Mouse (Mus musculus) heart, adult 10 weeks (tissue): Measurements from ENCODE around the gene Siglecf. TPM values are rescaled to one million over a fixed set of nuclear protein-coding genes. Genes with fewer than 3 reads are reported as not detected.

ENCODE experiments used
- polyA plus RNA-seq: library from polyadenylated mRNA; stranded (reverse); fragments of 350-450 nt; fragmentation: Illumina TruSeq; extraction: RNeasy Lipid Tissue Mini Kit (QIAGEN cat#74804); gene quantifications from one replicate; pipeline ENCODE4 v1.2.3, GENCODE M21; 2014; ENCODE audit warnings: low read depth, low replicate concordance

Gene Siglecf
- polyA plus RNA-seq, result not detected

GRCm38 (mm10) chr7:43351154-43351553 lies at the start of gene Siglecf:
Gene Siglecf (plus strand): TSS chr7:43351341.

GRCm38 (mm10) chr7:43313013-43313428 lies 38.1 kb upstream of the Siglecf start, which contains the start of gene Zfp715:
Gene Zfp715 (minus strand): TSS chr7:43313294.

GRCm38 (mm10) chr7:43408131-43408553 lies 57.0 kb downstream of the Siglecf start, which contains the start of gene Siglecg:
Gene Siglecg (plus strand): TSS chr7:43408204.

Other genes with a start within 250 kb of the Siglecf start
- gene Zfp936, start 237.1 kb upstream of the Siglecf start, polyA plus RNA-seq, result not detected
- gene Zfp715, start 38.0 kb upstream of the Siglecf start, polyA plus RNA-seq, result 25.7 TPM
- gene Siglecg, start 56.9 kb downstream of the Siglecf start, polyA plus RNA-seq, result 0.42 TPM
- gene Lim2, start 76.3 kb downstream of the Siglecf start, polyA plus RNA-seq, result not detected
- not detected for gene Nkg7, start 85.7 kb downstream of the Siglecf start, polyA plus RNA-seq
- not detected for gene Cldnd2, start 89.4 kb downstream of the Siglecf start, polyA plus RNA-seq
- gene Etfb, start 92.7 kb downstream of the Siglecf start, polyA plus RNA-seq, result 1,679 TPM
- not detected for gene Gm45233, start 92.8 kb downstream of the Siglecf start, polyA plus RNA-seq
- 2.5 TPM for gene Vsig10l, start 111.8 kb downstream of the Siglecf start, polyA plus RNA-seq
- gene Iglon5, start 138.7 kb downstream of the Siglecf start, polyA plus RNA-seq, result 0.39 TPM
- not detected for gene 4931406B18Rik, start 154.6 kb downstream of the Siglecf start, polyA plus RNA-seq
- 1.6 TPM for gene Cd33, start 193.1 kb downstream of the Siglecf start, polyA plus RNA-seq
- 1.1 TPM for gene Zfp658, start 210.9 kb downstream of the Siglecf start, polyA plus RNA-seq
- gene Zfp719, start 228.3 kb downstream of the Siglecf start, polyA plus RNA-seq, result 2.9 TPM